Mouse (Mus musculus): Measurements from ENCODE around the gene Nsun7. TPM values are rescaled to one million over a fixed set of nuclear protein-coding genes. Genes with fewer than 3 reads are reported as not detected.
A peak's percentile ranks its signal among the peaks of the same experiment; 100 is the strongest.

The Nsun7 gene
- total RNA-seq, 1 experiment from 2014 or later = 2.1 TPM

DNA sequence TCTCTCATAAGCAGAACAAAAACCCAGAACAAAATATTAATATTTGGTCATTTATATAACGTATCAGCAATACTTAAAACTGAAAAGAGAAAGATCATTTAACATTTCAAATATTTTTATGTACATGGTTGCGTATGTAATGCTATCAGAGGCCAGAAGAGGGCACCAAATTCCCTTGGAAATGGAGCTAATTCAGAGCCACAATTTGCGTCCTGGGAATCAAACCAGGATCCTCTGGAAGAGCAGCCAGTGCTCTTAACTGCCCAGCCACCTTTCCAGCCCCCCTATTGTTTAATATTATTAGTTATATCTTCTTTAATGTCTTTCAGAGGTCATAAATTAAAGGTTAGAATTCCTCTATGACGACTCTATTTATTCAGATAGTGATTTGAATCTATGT is 3.7 kb downstream of the Nsun7 start:
- no peak for ATAC-seq (replicated peaks in 1 of 2; ENCODE audit: insufficient read depth in 1 of 2, low FRiP score in 2 of 2, low TSS enrichment in 1 of 2, low read depth in 1 of 2, poor library complexity in 2 of 2, severe bottlenecking in 2 of 2)

DNA sequence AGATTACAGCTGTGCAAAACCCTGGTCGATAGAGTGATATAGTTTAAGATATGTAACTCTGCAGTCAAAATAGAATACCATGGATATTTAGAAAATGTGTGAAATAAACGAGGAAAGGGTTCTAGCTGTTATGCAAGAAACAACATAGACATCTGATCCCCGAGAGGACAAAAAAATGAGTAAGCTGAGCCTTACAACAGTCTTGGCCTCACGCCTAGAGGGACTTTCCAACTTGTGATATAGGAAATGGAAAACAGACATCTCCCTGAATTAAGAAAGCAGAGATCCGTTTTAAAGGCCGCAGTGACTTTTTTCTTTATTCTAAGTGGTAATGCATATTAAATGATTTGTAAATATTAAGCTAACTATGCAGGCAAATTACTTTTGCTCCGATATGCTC is 9.9 kb downstream of the Nsun7 start:
- no peak for ATAC-seq (replicated peaks in 1 of 2; ENCODE audit: insufficient read depth in 1 of 2, low FRiP score in 2 of 2, low TSS enrichment in 1 of 2, low read depth in 1 of 2, poor library complexity in 2 of 2, severe bottlenecking in 2 of 2)

DNA sequence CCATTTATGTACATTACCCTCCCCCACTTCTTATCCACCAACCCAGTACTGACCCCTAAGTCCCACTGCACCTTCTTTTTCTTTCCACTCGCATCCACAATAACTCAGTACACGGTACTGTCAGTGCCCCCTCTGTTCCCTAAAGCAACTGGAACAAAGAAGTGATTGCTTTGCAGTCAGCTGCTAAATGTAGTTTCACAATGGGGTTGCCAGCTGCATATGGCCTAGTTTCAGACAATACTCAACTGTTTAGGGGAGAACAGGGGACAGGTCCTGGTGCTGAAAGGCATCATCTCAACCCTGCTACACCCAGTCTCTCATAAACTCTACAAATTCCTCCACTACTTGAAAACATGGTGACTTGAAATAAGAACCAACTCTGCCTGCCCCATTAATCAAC is 11.4 kb downstream of the Nsun7 start:
- ATAC-seq (replicated peaks in 1 of 2; ENCODE audit: insufficient read depth in 1 of 2, low FRiP score in 2 of 2, low TSS enrichment in 1 of 2, low read depth in 1 of 2, poor library complexity in 2 of 2, severe bottlenecking in 2 of 2) = no peak

DNA sequence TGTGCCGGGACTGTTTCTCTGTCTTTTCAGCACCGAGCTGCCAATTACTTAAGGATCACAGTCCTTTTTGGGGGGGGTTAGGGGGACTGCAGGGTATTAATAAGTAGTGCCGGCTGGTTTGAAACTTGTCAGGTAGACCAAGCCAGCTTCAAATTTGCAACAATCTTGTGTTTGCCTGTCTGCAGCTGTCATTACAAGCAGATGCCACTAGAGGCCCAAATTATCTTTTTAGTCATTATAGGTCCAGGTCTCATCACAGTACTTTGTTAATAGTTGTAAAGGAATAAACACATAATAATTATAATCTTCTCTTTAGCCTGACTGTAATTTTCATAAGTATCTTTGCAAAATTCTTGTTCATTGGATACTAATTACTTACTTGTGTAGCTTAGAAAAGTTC is 14.7 kb downstream of the Nsun7 start:
- ATAC-seq (replicated peaks in 1 of 2; ENCODE audit: insufficient read depth in 1 of 2, low FRiP score in 2 of 2, low TSS enrichment in 1 of 2, low read depth in 1 of 2, poor library complexity in 2 of 2, severe bottlenecking in 2 of 2) = no peak

DNA sequence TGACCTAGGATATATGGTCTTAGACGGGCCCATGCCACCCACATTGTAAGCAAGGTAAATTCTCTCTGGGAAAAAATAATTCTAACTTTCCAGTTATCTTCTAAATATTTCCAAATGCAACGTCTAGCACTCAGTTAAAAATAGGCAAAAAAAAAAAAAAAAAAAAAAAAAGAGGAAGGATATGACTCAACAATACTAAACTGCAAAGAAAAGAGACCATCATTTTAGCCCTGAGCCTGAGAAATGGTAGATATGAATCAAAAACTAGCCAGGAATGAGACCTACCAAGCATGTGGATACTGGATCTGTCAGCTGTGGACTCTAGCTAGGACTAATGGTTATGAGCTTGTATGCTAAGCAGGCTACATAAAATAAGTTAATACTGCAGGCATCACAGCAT is 20.0 kb downstream of the Nsun7 start:
- ATAC-seq (replicated peaks in 1 of 2; ENCODE audit: insufficient read depth in 1 of 2, low FRiP score in 2 of 2, low TSS enrichment in 1 of 2, low read depth in 1 of 2, poor library complexity in 2 of 2, severe bottlenecking in 2 of 2) = peak; percentile 74 to 86

DNA sequence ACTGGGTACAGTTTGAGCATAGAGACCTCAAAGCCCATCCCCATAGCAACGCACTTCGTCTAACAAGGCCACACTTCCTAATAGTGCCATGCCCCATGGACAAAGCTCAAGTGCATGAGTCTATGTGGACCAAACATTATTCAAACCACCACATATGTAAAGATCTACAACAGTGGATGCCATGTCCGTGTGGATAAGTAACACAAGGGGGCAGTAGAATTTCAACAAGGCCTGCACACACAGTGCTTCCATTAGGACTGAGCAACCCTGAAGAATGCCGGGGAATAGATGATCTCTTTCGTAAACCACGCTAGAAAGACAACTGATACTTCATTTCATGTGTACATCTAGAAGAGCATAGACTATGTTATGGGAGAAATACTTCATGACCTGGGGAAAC is 21.0 kb downstream of the Nsun7 start:
- ATAC-seq (replicated peaks in 1 of 2; ENCODE audit: insufficient read depth in 1 of 2, low FRiP score in 2 of 2, low TSS enrichment in 1 of 2, low read depth in 1 of 2, poor library complexity in 2 of 2, severe bottlenecking in 2 of 2) = no peak

DNA sequence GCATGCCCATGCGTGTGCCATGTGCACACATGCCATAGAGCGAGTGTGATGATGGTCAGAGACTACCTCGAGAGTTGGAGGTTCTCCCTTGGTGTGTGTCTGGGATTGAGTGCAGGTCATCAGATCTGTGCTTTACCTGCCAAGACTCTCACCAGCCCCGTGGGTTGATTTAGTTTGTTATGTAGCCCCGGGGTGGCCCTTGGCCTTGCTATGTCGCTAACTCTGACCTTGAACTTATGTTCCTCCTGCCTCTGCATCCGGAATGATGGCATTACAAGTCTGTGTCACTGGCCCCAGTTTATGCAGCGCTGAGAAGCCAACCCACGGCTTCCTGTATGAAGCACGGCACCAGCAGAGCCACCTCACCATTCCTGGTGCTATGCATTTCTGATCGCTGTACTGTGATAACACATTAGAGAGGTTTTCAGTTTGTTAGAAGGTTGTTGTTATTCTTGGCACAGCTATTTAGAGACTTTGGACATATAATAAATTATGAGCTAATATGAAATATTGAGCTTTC is 34.5 kb downstream of the Nsun7 start:
- peak in 1 of 2 experiments; percentile 17; a peak in 1 of 4 replicates for ATAC-seq (replicated peaks in 1 of 2; ENCODE audit: insufficient read depth in 1 of 2, low FRiP score in 2 of 2, low TSS enrichment in 1 of 2, low read depth in 1 of 2, poor library complexity in 2 of 2, severe bottlenecking in 2 of 2)

DNA sequence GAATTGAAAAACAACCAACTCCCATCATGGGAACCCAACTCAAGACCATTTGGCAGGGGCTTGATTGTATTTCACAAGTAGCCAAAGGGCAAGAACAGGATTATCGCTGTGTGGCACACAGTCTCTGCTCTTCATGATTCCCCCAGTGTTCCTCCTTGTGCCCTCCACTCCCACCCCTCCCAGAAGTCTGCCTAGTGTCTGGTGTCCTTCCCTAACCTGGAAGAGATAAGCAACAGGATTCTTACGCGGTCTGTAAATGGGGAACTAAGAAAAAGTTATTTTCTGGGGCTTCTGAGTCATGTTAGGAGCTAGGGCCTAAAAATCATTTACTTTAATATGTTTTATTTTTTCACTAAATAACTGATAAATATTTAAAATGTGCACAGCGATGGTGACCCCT is 35.3 kb downstream of the Nsun7 start:
- ATAC-seq (replicated peaks in 1 of 2; ENCODE audit: insufficient read depth in 1 of 2, low FRiP score in 2 of 2, low TSS enrichment in 1 of 2, low read depth in 1 of 2, poor library complexity in 2 of 2, severe bottlenecking in 2 of 2) = no peak

DNA sequence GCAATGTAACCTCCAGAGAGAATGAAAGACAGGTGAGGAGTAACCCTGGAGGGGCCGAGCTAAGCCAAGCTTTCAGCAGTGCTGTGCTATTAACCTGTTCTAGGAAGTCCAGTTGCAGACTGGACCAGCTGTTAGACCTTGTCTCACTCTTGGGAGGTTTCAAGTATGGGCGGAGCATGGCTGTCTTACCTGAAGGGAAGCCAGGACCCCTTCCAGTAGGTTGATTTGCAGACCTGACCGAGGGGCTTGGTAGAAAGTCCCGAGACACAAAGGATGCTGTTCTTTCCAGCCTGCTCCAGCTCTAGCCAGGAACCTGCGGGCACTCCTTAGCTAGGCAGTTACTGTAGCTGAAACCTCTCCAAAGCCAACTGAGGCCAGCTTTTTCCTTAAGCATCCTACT is 36.4 kb downstream of the Nsun7 start:
- no peak for ATAC-seq (replicated peaks in 1 of 2; ENCODE audit: insufficient read depth in 1 of 2, low FRiP score in 2 of 2, low TSS enrichment in 1 of 2, low read depth in 1 of 2, poor library complexity in 2 of 2, severe bottlenecking in 2 of 2)

DNA sequence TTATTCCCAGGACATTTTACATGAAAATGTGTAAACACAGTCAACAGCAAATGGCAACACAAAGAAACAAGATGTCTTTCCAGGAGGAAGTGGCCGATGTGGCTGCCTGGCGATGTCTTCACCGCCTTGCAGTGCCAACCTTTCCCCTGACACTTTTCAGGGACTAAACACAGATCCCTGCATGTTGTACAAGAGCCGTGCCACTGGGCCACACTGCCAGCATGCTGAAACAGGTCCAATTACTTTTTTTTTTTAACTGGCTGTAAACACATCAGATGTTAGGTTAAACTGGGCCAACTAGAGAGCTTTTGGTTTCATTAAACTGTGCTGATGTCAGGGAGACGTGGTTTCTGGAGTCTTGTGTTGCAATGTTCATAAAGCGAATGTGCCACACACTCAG is 39.2 kb downstream of the Nsun7 start:
- no peak for ATAC-seq (replicated peaks in 1 of 2; ENCODE audit: insufficient read depth in 1 of 2, low FRiP score in 2 of 2, low TSS enrichment in 1 of 2, low read depth in 1 of 2, poor library complexity in 2 of 2, severe bottlenecking in 2 of 2)

DNA sequence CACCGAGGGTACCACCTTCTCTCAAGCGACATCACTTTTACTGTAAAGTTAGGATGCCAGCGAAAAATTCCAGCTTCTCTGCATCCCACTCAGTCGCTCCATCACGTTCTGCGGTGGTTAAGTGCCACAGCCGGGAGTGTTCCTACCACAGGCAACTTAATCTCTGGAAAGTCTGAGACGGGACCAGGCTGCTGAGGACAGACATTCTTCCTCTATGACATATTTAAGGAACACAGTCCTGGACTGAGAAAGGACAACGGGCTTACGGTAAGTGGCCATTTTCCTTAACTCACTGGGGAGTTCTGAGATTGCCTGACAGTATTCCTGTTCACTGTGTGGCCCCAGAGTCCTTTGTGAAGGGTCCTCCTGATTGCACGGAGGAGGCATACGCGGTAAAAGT is 40.9 kb downstream of the Nsun7 start:
- no peak for ATAC-seq (replicated peaks in 1 of 2; ENCODE audit: insufficient read depth in 1 of 2, low FRiP score in 2 of 2, low TSS enrichment in 1 of 2, low read depth in 1 of 2, poor library complexity in 2 of 2, severe bottlenecking in 2 of 2)

DNA sequence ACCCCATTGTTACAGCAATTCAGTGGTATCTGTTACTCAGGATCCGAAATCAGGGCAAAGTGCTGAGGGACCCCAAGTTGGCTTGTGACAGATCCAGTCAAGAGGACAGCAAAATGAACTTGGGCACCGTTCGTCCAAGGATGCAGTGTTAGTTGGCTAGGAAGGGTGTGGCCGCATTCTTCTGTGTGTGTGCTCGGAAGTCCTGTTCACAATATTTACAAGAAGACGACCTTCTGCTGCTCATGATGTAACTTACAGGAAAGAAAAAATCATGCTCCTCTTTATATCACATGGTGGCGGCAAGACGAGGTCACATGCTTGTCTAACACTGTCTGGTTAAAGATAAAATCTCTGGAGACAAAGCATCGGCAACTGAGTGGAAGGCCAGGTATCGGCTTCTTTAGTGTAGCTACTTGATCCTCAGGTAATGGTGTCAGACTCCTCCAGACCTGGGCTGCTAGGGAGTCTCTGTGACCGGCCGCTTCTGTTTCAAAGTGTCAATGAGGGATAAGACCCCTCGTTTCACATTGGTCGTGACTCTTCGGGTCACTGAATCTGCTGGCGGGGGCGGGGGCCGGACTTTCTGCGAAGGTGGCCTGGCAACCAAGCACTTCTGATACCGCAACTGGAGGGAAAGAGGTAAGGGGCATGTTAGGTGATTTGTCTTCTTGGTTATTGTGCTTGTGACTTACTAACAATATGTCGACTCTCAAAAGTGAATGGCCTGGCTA is 42.6 kb downstream of the Nsun7 start:
- ATAC-seq (replicated peaks in 1 of 2; ENCODE audit: insufficient read depth in 1 of 2, low FRiP score in 2 of 2, low TSS enrichment in 1 of 2, low read depth in 1 of 2, poor library complexity in 2 of 2, severe bottlenecking in 2 of 2) = no peak

DNA sequence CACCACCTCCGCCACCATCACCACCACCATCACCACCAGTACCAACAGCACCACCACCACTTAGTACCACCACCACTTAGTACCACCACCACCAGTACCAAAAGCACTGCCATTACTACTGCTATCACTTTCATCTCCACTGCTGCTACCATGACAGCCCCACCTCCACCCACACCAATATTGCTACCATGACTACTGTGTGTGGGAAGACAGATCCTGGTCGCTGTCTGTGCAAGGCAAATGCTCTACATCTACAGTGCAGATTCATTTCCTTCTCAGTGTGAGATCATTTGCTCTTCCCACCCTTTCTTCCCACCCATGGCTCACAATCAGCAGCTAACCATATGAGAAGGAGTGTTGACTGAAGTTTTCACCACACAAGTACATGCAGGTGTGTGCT is 43.2 kb downstream of the Nsun7 start:
- ATAC-seq (replicated peaks in 1 of 2; ENCODE audit: insufficient read depth in 1 of 2, low FRiP score in 2 of 2, low TSS enrichment in 1 of 2, low read depth in 1 of 2, poor library complexity in 2 of 2, severe bottlenecking in 2 of 2) = no peak

DNA sequence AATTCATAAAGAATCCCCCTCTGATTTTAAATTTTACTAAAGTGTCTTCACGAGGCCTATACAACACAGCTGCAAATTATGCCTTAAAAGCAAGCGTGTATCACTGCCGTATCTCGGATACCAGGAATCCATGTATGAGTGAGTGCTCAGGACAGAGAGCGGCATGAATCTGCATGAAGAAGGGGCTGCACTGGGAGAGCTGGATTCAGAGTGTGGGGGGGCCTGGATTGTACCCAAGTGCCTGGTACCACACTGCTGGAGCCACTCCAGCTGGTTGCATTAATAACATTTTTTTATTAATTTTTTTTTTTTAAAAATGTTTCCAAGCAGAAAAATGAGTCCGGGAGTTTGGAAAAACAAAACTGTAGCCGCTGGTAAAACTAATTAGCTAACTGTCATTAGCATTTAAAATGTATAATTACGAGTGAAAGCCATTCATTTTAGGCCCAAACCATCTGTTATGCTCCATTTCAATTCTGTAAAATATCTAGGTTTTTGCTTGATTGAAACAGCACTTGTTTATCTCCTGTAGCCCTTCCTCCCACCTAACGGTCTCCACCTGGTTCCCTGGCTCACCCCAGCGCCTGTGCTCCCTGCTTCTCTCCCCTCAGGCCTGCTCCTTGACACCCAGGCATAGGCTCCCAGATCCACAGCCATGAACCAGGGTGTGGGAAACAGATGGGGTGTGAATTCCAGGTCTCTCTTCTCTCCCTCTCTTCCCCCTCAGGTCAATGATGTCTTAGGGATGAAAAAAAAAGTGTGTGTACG is 44.8 kb downstream of the Nsun7 start:
- no peak for ATAC-seq (replicated peaks in 1 of 2; ENCODE audit: insufficient read depth in 1 of 2, low FRiP score in 2 of 2, low TSS enrichment in 1 of 2, low read depth in 1 of 2, poor library complexity in 2 of 2, severe bottlenecking in 2 of 2)

DNA sequence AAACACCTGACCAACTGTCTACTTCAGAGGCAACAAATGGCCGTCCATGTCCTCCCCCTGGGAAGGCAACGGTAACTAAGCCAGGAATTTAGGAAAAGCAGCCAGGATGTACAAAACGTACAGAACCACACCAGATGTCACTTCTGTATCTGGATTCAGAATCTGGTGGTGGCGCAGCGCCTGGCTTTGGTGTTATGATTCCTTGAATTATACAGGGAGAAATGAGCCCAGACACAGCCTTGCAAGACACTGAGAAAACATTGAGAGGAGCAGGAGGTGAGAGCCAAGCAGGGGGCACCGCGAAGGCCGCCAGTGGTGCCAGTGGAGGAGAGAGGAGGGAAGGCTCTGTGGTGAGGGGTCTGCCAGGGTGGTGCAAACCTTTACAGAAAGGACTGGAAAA is 45.8 kb downstream of the Nsun7 start:
- no peak for ATAC-seq (replicated peaks in 1 of 2; ENCODE audit: insufficient read depth in 1 of 2, low FRiP score in 2 of 2, low TSS enrichment in 1 of 2, low read depth in 1 of 2, poor library complexity in 2 of 2, severe bottlenecking in 2 of 2)

DNA sequence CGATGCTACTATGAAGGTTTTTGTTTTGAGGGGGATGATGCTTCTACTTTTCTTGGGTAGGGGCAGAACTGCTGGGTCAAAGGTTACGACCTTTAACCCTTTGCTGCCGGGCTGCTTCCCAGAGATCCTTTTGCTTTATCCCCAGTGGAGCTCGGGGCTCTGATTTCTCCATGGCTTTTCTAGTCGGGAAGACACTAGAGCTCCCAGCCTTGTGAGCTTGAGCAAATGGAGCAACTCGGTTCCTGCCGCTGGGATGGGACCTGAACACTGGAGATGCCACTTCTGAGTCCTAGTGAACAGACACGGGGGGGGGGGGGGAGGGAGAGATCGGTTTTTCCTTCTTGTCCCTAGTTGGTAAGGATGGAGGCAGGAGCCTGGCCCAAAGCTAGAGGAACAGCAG is 50.6 kb downstream of the Nsun7 start:
- no peak for ATAC-seq (replicated peaks in 1 of 2; ENCODE audit: insufficient read depth in 1 of 2, low FRiP score in 2 of 2, low TSS enrichment in 1 of 2, low read depth in 1 of 2, poor library complexity in 2 of 2, severe bottlenecking in 2 of 2)

DNA sequence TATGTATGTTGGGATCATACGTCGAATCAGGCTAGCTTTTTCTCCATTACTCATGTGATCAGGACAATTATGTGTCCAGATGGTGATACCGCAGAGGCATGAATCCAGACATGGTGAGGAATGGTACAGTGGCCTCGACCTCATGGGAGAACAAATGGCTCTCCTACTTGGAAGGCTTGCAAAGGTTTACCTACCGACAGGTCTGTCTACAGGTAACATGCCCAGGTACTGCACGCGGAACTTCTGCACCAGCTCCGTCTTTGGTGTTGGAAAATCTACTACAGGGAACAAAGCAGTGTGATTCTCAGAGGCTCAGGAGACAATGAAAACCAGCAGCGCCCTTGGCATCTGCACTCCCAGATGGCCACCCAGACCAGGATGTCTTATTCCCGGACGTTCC is 51.1 kb downstream of the Nsun7 start:
- no peak for ATAC-seq (replicated peaks in 1 of 2; ENCODE audit: insufficient read depth in 1 of 2, low FRiP score in 2 of 2, low TSS enrichment in 1 of 2, low read depth in 1 of 2, poor library complexity in 2 of 2, severe bottlenecking in 2 of 2)

DNA sequence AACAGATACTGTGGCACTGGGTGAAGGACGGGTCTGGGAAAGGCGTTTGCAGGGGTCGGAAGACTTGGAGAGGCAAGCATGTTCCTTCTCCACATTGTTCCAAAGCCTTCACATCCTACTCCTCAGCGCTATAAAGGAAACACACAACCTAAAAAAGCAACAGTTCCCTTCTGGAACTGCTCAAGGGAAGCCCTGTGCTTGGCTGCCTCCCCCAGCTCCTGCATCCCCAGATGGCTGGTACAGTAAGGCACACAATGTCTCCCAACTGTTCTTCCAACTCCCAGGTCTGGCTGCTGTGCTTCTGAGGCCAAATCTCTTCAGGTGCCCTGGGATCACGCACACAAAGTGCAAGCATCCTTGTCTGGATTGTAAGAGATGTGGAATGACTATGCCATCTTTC is 56.1 kb downstream of the Nsun7 start:
- no peak for ATAC-seq (replicated peaks in 1 of 2; ENCODE audit: insufficient read depth in 1 of 2, low FRiP score in 2 of 2, low TSS enrichment in 1 of 2, low read depth in 1 of 2, poor library complexity in 2 of 2, severe bottlenecking in 2 of 2)

DNA sequence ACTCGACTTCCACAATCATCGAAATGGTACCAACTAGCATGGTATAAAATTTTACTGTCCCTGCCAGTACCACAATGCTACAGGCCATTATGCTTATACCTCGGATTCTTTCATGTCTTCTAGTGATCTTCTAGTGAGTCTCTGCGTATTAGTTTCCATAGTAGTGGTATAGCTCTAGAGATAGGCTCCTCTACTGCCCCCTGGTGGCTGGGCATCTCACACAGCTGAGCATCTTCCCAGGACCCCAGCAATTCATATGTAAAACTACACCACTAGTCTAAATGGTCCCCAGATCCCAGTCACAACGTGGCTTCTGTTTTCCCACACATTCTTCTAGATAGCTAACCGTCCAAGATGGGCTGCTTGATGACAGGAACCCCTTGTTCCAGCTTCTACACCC is 59.6 kb downstream of the Nsun7 start:
- ATAC-seq (replicated peaks in 1 of 2; ENCODE audit: insufficient read depth in 1 of 2, low FRiP score in 2 of 2, low TSS enrichment in 1 of 2, low read depth in 1 of 2, poor library complexity in 2 of 2, severe bottlenecking in 2 of 2) = peak; percentile 46 to 50; a peak in 2 of 4 replicates
